Mouse (Mus musculus): ENCODE data around the gene Cdh12.

DNA sequence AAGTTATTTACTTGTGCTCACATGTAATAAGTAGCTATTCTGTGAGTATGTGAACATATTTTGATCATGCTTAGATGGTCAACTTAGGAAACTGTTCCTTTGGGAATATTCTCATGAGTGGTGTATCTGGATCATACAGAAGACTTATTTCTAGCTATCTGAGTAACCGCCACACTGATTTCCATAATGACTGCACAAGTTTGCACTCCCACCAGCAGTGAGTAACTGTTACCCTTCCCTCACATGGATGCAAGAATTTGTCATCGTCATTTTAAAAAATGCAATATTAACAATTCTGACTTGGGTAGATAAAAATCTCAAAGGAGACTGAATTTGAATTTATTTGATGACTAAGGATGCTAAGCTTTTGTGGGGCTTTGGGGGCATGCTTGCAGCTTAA, 522.0 kb downstream of the Cdh12 start:
- TF ChIP-seq POLR2A (IDR thresholded peaks at IDR 0.05; ENCODE audit: control insufficient read depth, low read depth, low read length), result no peak
- no peak for TF ChIP-seq CTCF (IDR thresholded peaks at IDR 0.05; ENCODE audit: control insufficient read depth, insufficient read depth, insufficient replicate concordance, low read depth, low read length)
